Mouse (Mus musculus): ENCODE measurements at regions not wholly inside any gene's neighbourhood (a gene's known extent, or its start where the extent isn't known, plus 50 kb on each side); places are given as distances from the start of the nearest gene placed in this dataset.

GRCm38 (mm10) chr12:80017376-80017929 lies 95.4 kb downstream of the Zfp36l1 start:
- DNase-seq = no peak

- no peak for DNase-seq
Measured at GRCm38 (mm10) chr12:80015938-80016337, 96.9 kb downstream of the Zfp36l1 start.

GRCm38 (mm10) chr12:80014598-80014983 lies 98.2 kb downstream of the Zfp36l1 start:
- DNase-seq = no peak

GRCm38 (mm10) chr12:80013904-80014597 lies 98.8 kb downstream of the Zfp36l1 start:
- no peak for DNase-seq

- no peak for DNase-seq
Measured at GRCm38 (mm10) chr12:80013577-80013903, 99.3 kb downstream of the Zfp36l1 start.

- DNase-seq = no peak
Measured at GRCm38 (mm10) chr12:80011916-80012315, 100.9 kb downstream of the Zfp36l1 start.

- no peak for DNase-seq
Measured at GRCm38 (mm10) chr12:80010947-80011346, 101.9 kb downstream of the Zfp36l1 start.

- no peak for DNase-seq
Measured at GRCm38 (mm10) chr12:80010220-80010619, 102.6 kb downstream of the Zfp36l1 start.

- DNase-seq = no peak
Measured at GRCm38 (mm10) chr12:80007849-80008248, 105.0 kb downstream of the Zfp36l1 start.

- no peak for DNase-seq
Measured at GRCm38 (mm10) chr12:80005227-80005919, 107.4 kb downstream of the Zfp36l1 start.

GRCm38 (mm10) chr12:80004575-80004974 lies 108.2 kb downstream of the Zfp36l1 start:
- DNase-seq = no peak

- DNase-seq = no peak
Measured at GRCm38 (mm10) chr12:80003486-80003885, 109.3 kb downstream of the Zfp36l1 start.

GRCm38 (mm10) chr12:80002474-80003125 lies 110.2 kb downstream of the Zfp36l1 start:
- DNase-seq = peak; percentile 13

GRCm38 (mm10) chr12:80001794-80002193 lies 111.0 kb downstream of the Zfp36l1 start:
- DNase-seq = no peak

- DNase-seq = no peak
Measured at GRCm38 (mm10) chr12:79999868-80000370, 112.9 kb downstream of the Zfp36l1 start.

GRCm38 (mm10) chr12:79998788-79999187 lies 114.0 kb downstream of the Zfp36l1 start:
- no peak for DNase-seq

- DNase-seq = no peak
Measured at GRCm38 (mm10) chr12:79998339-79998738, 114.5 kb downstream of the Zfp36l1 start.

- no peak for DNase-seq
Measured at GRCm38 (mm10) chr12:79997201-79997600, 115.6 kb downstream of the Zfp36l1 start.

GRCm38 (mm10) chr12:79995521-79996094 lies 117.2 kb downstream of the Zfp36l1 start:
- no peak for DNase-seq

- DNase-seq = no peak
Measured at GRCm38 (mm10) chr12:79993821-79994571, 118.8 kb downstream of the Zfp36l1 start.

- no peak for DNase-seq
Measured at GRCm38 (mm10) chr12:79991279-79991678, 121.5 kb downstream of the Zfp36l1 start.

GRCm38 (mm10) chr12:79990751-79991150 lies 122.1 kb downstream of the Zfp36l1 start:
- no peak for DNase-seq

Data from cerebellum, adult 11 months (tissue).